Mouse (Mus musculus): ENCODE measurements around the gene Iqcm. TPM values are rescaled to one million over a fixed set of nuclear protein-coding genes. Genes with fewer than 3 reads are reported as not detected.

Iqcm gene
- polyA plus RNA-seq, 1 experiment = not detected

DNA sequence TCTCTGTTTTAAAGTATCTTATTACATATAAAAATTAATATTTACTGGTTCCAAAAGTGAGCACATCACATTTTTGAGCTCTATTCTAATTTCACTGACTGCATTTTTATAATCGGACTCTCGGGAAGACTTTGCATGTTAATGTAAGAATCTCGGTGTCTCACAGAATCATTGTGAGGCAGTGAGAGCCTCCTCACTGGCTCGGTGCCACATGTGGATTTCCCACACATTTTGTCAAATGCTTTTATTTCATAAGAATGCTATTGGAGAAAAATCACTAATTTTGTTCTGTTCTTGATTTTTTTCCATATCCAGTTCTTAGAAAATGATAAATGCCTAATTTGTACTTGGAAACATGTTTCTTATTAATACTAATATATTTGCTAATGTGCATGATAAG lies 570.0 kb downstream of the Iqcm start:
- no peak for TF ChIP-seq GATA1 (IDR thresholded peaks at IDR 0.05; ENCODE audit: low read length)

Other genes starting within 250 kb of the Iqcm start
- not detected in 2 replicates for gene Rasd2, start 234.8 kb upstream of the Iqcm start, polyA plus RNA-seq (2012)
- gene Gm10358, start 42.1 kb upstream of the Iqcm start, polyA plus RNA-seq (2012) = 0.10 TPM in 1 of 2 replicates, not detected in the other